Mouse (Mus musculus): ENCODE measurements around the gene Ddb2. TPM values are rescaled to one million over a fixed set of nuclear protein-coding genes. Genes with fewer than 3 reads are reported as not detected.
A peak's percentile ranks its signal among the peaks of the same experiment; 100 is the strongest.

Gene Ddb2
- total and polyA plus RNA-seq, 2 experiments, result 4.4 to 7.9 TPM

DNA sequence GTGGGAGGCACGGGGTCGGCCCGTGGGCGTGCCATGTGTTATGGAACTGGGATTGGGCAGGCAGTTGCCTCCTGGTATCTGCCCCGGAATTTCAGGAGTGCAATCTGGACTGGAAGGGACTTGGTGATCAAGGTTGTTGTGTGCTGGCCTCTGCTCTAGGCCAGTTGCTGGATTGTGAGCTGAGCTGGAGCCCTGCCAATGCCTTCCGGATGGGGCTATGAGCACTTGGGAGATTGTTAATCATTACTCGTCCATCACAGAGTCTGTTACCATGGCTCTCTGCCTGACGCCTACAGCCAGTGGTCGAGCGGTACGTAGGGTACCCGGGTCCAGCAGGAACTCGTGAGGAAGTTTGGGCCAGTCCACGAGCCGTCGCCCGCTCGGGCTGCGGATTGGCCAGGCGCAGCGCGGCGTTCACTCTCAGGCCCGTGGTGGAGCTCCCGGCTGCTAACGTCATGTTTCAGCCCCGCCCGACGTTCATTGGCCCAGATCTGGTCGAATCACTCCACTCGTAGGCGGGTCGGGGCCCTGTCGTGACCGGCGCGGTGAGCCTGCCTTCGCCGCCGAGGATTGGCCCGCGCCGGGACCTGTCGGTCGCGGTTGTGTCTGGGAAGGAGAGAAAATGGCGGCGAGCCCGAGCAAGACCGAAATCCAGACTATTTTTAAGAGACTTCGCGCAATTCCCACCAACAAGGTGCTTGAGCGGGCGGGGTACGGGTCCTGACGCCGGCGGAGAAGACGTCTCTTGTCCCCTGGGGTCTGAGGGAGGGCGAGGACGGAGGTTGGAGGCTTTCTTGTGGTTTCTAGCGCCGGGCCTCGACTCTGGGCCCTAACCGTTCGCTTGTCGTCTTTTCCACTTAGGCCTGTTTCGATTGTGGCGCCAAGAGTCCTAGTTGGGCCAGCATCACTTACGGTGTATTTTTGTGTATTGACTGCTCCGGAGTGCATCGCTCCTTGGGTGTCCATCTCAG lies 28.2 kb upstream of the Ddb2 start, which contains the start of gene Arfgap2:
Gene Arfgap2 (plus strand): TSS at position 264 of the 971 bp plus-strand sequence.
- no peak for TF ChIP-seq CTCF (IDR thresholded peaks at IDR 0.05; ENCODE audit: low read depth, low read length)
- peak; percentile 84 for TF ChIP-seq POLR2A (IDR thresholded peaks at IDR 0.05; ENCODE audit: extremely low read depth, insufficient read depth, low read length)
- peak; percentile 100 for DNase-seq (ENCODE audit: extremely low read depth, low read depth, low spot score)
- 1% methylated on average over 72 of the region's 72 CpGs for WGBS

DNA sequence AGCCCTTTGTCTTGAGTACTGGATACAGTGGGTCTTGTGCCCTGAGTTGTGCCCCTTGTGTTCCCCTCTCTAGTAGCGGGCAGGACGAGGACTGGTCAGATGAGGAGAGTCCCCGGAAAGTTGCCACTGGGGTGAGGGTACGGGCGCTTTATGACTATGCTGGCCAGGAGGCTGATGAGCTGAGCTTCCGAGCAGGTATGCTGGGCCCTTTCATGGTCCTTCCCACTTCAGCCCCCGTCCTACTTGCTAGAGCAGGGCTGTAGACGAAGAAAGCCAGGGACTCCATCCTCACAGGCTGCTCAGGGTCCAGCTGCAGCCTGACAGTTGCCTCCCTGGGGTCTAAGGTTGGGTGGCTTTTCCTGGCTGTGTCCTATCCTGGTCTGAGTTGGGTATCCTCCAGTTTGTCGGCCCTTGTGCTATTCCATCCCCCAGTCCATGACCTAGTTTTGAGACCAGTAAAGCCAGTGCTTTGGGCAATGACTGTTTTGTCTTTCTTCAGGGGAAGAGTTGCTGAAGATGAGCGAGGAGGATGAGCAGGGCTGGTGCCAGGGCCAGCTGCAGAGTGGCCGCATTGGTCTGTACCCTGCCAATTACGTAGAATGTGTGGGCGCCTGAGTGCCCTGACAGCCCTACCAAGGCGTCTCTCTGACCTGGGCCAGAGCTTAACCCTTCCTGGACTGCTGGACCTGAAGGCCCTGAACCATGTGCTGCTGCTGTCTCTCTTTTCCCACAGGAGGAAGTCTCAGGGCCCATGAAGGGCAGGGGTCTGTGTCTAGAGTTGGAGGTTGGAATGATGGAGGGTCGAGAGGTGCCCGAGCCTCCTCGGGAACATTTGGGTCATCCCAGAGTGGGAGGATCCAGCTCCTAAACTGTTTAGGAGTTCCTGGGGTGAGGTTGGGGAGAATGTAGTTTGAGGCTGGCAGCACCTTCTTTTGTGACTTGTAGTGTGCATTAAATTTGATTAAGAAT lies 27.2 kb upstream of the Ddb2 start:
- no peaks in the 10 kb centered on the region for H3K27me3 ChIP-seq (ENCODE audit: control insufficient read depth, insufficient read depth, low read length)
- TF ChIP-seq CTCF (IDR thresholded peaks at IDR 0.05; ENCODE audit: low read depth, low read length) (no peak), POLR2A (IDR thresholded peaks at IDR 0.05; ENCODE audit: extremely low read depth, insufficient read depth, low read length) (no peak)
- H3K4me3 ChIP-seq (ENCODE audit: insufficient read depth, low read depth, low read length), result no peak overlapping the region
- WGBS, result 54% methylated on average over 17 of the region's 17 CpGs
- peaks cover 26% of the 10 kb centered on the region; the same call in 1 of the 2 replicates for H3K36me3 ChIP-seq (ENCODE audit: control insufficient read depth, insufficient read depth, low read length)
- H3K9ac ChIP-seq (ENCODE audit: low read depth, low read length), result peak overlapping the region; percentile 15
- H3K79me2 ChIP-seq (ENCODE audit: control insufficient read depth, insufficient read depth, low read length), result peaks cover 11% of the 10 kb centered on the region; the same call in 1 of the 2 replicates
- peak; percentile 50 for DNase-seq (ENCODE audit: extremely low read depth, low read depth, low spot score)
- peak overlapping the region; percentile 87 for H3K27ac ChIP-seq (replicated peaks; ENCODE audit: insufficient read depth, low read depth, low read length)
- peaks cover 29% of the 10 kb centered on the region for H3K4me1 ChIP-seq (ENCODE audit: control insufficient read depth, insufficient read depth, low read length)

More for the DNA sequence above, 28.2 kb upstream of the Ddb2 start, which contains the start of gene Arfgap2:
- peaks cover 26% of the 10 kb centered on the region; the same call in 1 of the 2 replicates for H3K36me3 ChIP-seq (ENCODE audit: control insufficient read depth, insufficient read depth, low read length)
- peaks cover 32% of the 10 kb centered on the region for H3K4me1 ChIP-seq (ENCODE audit: control insufficient read depth, insufficient read depth, low read length)
- peak within 1 kb of the TSS; percentile 88 for H3K4me3 ChIP-seq (ENCODE audit: insufficient read depth, low read depth, low read length)
- H3K79me2 ChIP-seq (ENCODE audit: control insufficient read depth, insufficient read depth, low read length), result peaks cover 4% of the 10 kb centered on the region; the same call in 1 of the 2 replicates
- H3K27ac ChIP-seq (replicated peaks; ENCODE audit: insufficient read depth, low read depth, low read length), result peak within 1 kb of the TSS; percentile 91
- peak within 1 kb of the TSS; percentile 93 for H3K9ac ChIP-seq (ENCODE audit: low read depth, low read length)
- H3K27me3 ChIP-seq (ENCODE audit: control insufficient read depth, insufficient read depth, low read length), result no peaks in the 10 kb centered on the region

DNA sequence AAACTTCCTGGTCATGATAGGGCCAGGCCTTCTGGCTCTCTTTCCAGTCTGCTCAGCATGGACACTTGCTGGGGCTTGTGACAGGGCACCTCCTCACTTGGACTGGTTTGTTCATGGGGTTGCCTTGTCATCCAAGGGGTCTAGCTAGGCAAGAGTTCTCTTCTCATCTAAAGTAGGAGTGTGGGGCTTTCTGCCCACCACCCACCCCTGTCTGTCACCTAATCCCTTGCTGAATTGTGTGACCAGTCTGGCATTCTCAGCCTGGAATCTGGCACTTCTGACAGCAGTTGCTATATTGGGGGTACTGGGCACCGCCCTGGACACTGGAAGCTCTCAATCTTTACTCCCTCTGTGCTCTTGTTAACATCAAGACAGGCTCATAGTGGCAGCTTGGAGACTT lies 22.7 kb upstream of the Ddb2 start:
- Histone ChIP-seq H3K79me2 (ENCODE audit: control insufficient read depth, insufficient read depth, low read length) (peaks cover 14% of the 10 kb centered on the region; the same call in 1 of the 2 replicates), H3K27ac (replicated peaks; ENCODE audit: insufficient read depth, low read depth, low read length) (peak overlapping the region; percentile 26), H3K4me1 (ENCODE audit: control insufficient read depth, insufficient read depth, low read length) (peaks cover 19% of the 10 kb centered on the region), H3K27me3 (ENCODE audit: control insufficient read depth, insufficient read depth, low read length) (no peaks in the 10 kb centered on the region), H3K36me3 (ENCODE audit: control insufficient read depth, insufficient read depth, low read length) (peaks cover 12% of the 10 kb centered on the region; the same call in 1 of the 2 replicates), H3K9ac (ENCODE audit: low read depth, low read length) (no peak overlapping the region), H3K4me3 (ENCODE audit: insufficient read depth, low read depth, low read length) (no peak overlapping the region)
- 100% methylated on average over 1 of the region's 1 CpGs for WGBS
- no peak for DNase-seq (ENCODE audit: extremely low read depth, low read depth, low spot score)
- TF ChIP-seq POLR2A (IDR thresholded peaks at IDR 0.05; ENCODE audit: extremely low read depth, insufficient read depth, low read length) (no peak), CTCF (IDR thresholded peaks at IDR 0.05; ENCODE audit: low read depth, low read length) (no peak)

DNA sequence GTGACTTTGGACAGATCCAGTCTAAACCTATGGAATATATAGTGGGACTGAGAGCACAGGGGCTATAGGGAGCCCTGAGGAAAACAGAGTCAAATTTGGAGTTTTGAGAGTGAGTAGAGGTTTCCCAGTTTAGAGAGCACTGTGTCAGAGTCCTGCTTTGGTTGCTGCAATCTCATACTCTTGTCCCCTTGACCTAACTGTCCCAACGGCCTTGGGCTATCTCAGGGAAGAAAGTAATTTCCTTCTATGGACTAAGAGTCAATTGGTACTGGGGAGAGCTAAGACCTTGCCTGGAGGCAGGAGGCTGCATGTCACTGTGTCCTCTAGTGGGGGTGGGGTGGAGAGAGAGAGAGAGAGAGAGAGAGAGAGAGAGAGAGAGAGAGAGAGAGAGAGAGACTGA lies 22.0 kb upstream of the Ddb2 start:
- peaks cover 14% of the 10 kb centered on the region; the same call in 1 of the 2 replicates for H3K79me2 ChIP-seq (ENCODE audit: control insufficient read depth, insufficient read depth, low read length)
- H3K36me3 ChIP-seq (ENCODE audit: control insufficient read depth, insufficient read depth, low read length), result peaks cover 12% of the 10 kb centered on the region; the same call in 1 of the 2 replicates
- 4% methylated on average over 1 of the region's 1 CpGs for WGBS
- TF ChIP-seq CTCF (IDR thresholded peaks at IDR 0.05; ENCODE audit: low read depth, low read length), result no peak
- TF ChIP-seq POLR2A (IDR thresholded peaks at IDR 0.05; ENCODE audit: extremely low read depth, insufficient read depth, low read length), result no peak
- H3K27ac ChIP-seq (replicated peaks; ENCODE audit: insufficient read depth, low read depth, low read length), result peak overlapping the region; percentile 88
- H3K9ac ChIP-seq (ENCODE audit: low read depth, low read length), result peak overlapping the region; percentile 98; the same call in 1 of the 2 replicates
- DNase-seq (ENCODE audit: extremely low read depth, low read depth, low spot score), result peak; percentile 66
- peaks cover 14% of the 10 kb centered on the region for H3K4me1 ChIP-seq (ENCODE audit: control insufficient read depth, insufficient read depth, low read length)
- H3K4me3 ChIP-seq (ENCODE audit: insufficient read depth, low read depth, low read length), result no peak overlapping the region
- no peaks in the 10 kb centered on the region for H3K27me3 ChIP-seq (ENCODE audit: control insufficient read depth, insufficient read depth, low read length)

DNA sequence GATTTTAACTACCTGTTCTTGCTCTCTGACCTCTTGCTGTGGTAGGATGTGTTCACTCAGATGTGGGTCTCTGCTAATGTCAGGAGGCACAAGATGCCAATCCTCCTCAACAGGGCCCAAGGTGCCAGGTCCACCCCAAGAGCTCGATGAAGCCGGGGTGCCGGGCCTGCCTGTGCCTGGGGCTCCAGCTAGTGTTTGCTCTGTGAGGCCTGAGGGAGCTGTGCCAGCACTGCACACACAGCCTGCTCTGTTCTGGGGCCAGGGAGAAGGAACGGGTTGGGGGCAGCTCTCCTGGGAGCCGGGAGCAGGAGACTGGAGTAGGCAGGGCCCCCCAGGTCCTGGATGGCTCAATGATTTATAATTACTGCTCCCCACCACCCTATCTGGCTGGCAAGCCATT lies 21.3 kb upstream of the Ddb2 start:
- peak; percentile 73 for DNase-seq (ENCODE audit: extremely low read depth, low read depth, low spot score)
- H3K9ac ChIP-seq (ENCODE audit: low read depth, low read length), result peak overlapping the region; percentile 98
- peaks cover 12% of the 10 kb centered on the region for H3K4me1 ChIP-seq (ENCODE audit: control insufficient read depth, insufficient read depth, low read length)
- TF ChIP-seq CTCF (IDR thresholded peaks at IDR 0.05; ENCODE audit: low read depth, low read length) (no peak), POLR2A (IDR thresholded peaks at IDR 0.05; ENCODE audit: extremely low read depth, insufficient read depth, low read length) (0 out of 2 replicates have a peak, but pooled peaks have one; percentile 21)
- 33% methylated on average over 5 of the region's 5 CpGs for WGBS
- peaks cover 14% of the 10 kb centered on the region; the same call in 1 of the 2 replicates for H3K79me2 ChIP-seq (ENCODE audit: control insufficient read depth, insufficient read depth, low read length)
- H3K36me3 ChIP-seq (ENCODE audit: control insufficient read depth, insufficient read depth, low read length), result peaks cover 12% of the 10 kb centered on the region; the same call in 1 of the 2 replicates
- peak overlapping the region; percentile 88 for H3K27ac ChIP-seq (replicated peaks; ENCODE audit: insufficient read depth, low read depth, low read length)
- H3K4me3 ChIP-seq (ENCODE audit: insufficient read depth, low read depth, low read length), result peak overlapping the region; percentile 98
- H3K27me3 ChIP-seq (ENCODE audit: control insufficient read depth, insufficient read depth, low read length), result no peaks in the 10 kb centered on the region
